Mouse (Mus musculus) lung, postnatal 0 days (tissue): ENCODE data around the gene Cpt1c.

Experiments used
- CTCF ChIP-seq: IDR thresholded peaks from 2 replicates; pipeline ENCODE4 v1.5.1; 2016; ENCODE audit warnings: antibody characterized with exemption, mild to moderate bottlenecking
- EP300 ChIP-seq: IDR thresholded peaks from 2 replicates; pipeline ENCODE4 v1.6.1; 2016; ENCODE audit warnings: antibody characterized with exemption, mild to moderate bottlenecking, control low read depth

DNA sequence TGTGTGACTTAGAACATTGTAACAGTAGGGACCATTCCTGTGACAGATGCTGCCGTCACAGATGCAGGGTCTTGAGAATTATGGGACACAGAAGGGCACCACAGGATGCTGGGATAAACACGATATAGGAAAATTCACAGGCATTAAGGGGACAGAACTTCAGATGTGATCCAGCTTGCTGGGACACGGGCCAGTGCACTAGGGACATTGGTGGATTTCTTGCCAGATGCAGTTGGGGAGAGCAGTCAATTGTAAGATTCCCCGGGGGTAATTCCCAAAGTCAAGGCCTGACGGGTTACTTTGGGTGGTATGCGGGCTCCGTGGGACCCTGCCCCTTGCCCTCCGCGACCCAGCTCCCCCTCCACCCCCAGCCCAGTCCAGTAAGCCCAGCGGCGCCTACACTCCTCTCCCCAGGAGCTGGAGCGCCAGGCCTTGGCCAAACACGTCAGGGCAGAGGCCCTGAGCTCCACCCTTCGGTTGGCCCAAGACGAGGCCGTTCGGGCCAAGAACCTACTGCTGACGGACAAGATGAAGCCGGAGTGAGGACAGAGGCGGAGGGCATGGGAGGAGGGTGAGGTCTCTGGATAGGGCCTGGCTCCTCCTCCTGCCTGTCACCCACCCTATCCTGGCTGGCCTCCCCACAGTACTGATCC lies 17.3 kb downstream of the Cpt1c start:
- TF ChIP-seq CTCF = no peak
- TF ChIP-seq EP300 = no peak
